Mouse (Mus musculus) heart, adult 2 months (tissue): ENCODE measurements at regions not wholly inside any gene's neighbourhood (a gene's known extent, or its start where the extent isn't known, plus 50 kb on each side); places are given as distances from the start of the nearest gene placed in this dataset.

Experiments
- DNase-seq, 2 experiments: peaks; one replicate each; pipeline ENCODE4 v3.0.0; 2021
- H3K27ac ChIP-seq: fragments of 200-600 bp; 2 replicates; pipeline ENCODE4 v1.8.1; 2022
- H3K27me3 ChIP-seq: fragments of 200-500 bp; 2 replicates; pipeline ENCODE4 v1.6.1; 2012; ENCODE audit warnings: mild to moderate bottlenecking, low read length, inconsistent platforms, mixed read lengths; ENCODE audit not compliant: control insufficient read depth, insufficient read depth
- H3K36me3 ChIP-seq: fragments of 200-500 bp; 2 replicates; pipeline ENCODE4 v1.6.1; 2012; ENCODE audit warnings: low read length, inconsistent platforms; ENCODE audit not compliant: control insufficient read depth, insufficient read depth
- H3K4me1 ChIP-seq: fragments of 200-500 bp; 2 replicates; pipeline ENCODE4 v1.6.1; 2011; ENCODE audit warnings: low read length; ENCODE audit not compliant: control insufficient read depth, insufficient read depth
- H3K4me3 ChIP-seq: fragments of 200-600 bp; 2 replicates; pipeline ENCODE4 v1.8.1; 2022
- H3K79me2 ChIP-seq: fragments of 200-500 bp; replicated peaks from 2 replicates; pipeline ENCODE4 v1.6.1; 2012; ENCODE audit warnings: mild to moderate bottlenecking, inconsistent platforms, low read length, moderate library complexity, mixed read lengths; ENCODE audit not compliant: control insufficient read depth, insufficient read depth
- H3K9ac ChIP-seq: fragments of 200-500 bp; 2 replicates; pipeline ENCODE4 v1.6.1; 2012; ENCODE audit warnings: low read depth, mild to moderate bottlenecking, control low read depth, inconsistent platforms, low read length, mixed read lengths
- CTCF ChIP-seq: fragments of 200-600 bp; IDR thresholded peaks from 2 replicates; pipeline ENCODE4 v1.8.1; 2022; ENCODE audit warnings: antibody characterized with exemption, mild to moderate bottlenecking, moderate library complexity
- EP300 ChIP-seq: fragments of 200-500 bp; IDR thresholded peaks from 2 replicates; pipeline ENCODE4 v1.6.1; 2011; ENCODE audit warnings: low read depth, low read length, control low read depth; ENCODE audit not compliant: insufficient read depth
- POLR2A ChIP-seq: fragments of 200-500 bp; IDR thresholded peaks from 2 replicates; pipeline ENCODE4 v1.6.1; 2011; ENCODE audit warnings: mild to moderate bottlenecking, low read depth, low read length, control low read depth; ENCODE audit not compliant: insufficient read depth
- WGBS: fragments of 180-500 bp; shearing (Covaris S2); methylation state at CpG from one replicate; pipeline ENCODE4 v1.1.7; 2018; 5-methylcytosine and 5-hydroxymethylcytosine counted together
- intact Hi-C: fragments of 180-260 bp; cut with DNase I; formaldehyde crosslinking; loops from one replicate; pipeline ENCODE4 v1.15.1; 2025

DNA sequence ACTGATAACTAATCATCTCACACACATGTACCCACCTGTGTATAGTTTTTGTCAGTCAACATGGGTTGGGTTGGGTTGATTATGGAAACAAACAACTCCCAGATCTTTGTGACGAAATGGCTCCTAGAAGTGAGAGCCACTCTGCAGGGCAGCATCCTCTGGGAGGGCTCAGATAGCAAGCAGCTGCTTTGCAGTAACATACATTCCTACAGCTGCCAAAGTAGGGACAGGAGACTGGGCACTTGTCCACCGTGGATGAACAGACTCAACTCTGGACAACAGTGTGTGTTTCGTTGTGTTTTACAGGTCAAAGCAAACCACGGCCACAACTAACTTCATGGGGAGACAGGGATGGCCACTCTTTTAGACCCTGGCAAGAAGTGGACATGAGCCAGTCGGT lies 142.7 kb upstream of the Dapk1 start:
- Histone ChIP-seq H3K4me1 (peaks cover 1% of the 10 kb centered on the region; the same call in 1 of the 2 replicates), H3K79me2 (no peaks in the 10 kb centered on the region), H3K27ac (no peak overlapping the region), H3K36me3 (no peaks in the 10 kb centered on the region), H3K27me3 (no peaks in the 10 kb centered on the region), H3K9ac (no peak overlapping the region), H3K4me3 (no peak overlapping the region)
- intact Hi-C loops: no loop called here
- no peak for DNase-seq
- 83% methylated on average over 5 of the region's 5 CpGs for WGBS
- TF ChIP-seq POLR2A (no peak), EP300 (no peak), CTCF (no peak)

DNA sequence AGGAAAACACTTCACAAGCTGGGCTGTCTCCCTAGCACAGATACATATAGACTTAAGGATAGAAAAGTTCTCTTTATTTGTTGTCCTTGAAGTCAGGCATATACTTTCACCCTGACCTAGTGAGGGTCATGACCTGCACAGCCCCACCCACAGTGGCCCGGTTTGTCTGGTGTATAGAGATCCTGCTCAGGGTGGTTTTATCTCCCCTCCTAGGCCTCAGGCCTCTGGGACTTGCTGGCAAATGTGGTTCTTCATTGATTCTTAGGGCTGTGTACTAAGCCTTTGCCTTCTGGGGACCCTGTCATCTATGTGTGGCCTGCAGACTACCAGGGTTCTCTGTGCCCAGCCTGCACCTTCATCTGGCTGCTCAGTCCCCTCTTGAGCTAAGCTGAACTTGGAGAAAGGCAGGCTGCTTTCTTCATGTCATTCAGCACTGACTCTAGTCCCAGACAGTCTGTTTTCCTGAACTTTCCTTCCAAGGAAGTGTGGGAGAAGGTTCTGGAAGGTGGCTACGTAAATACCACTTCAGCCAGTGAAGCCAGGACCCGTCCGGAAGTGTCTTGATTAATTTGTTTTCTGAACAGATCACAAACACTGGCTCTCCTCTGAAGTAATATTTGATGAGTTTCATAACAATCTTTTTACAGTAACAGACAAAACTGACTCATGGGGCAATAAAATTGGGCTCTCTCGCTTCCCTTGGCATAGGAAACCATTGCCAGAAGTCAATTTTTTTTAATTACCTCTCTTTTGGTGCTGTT lies 135.0 kb upstream of the Dapk1 start:
- 70% methylated on average over 5 of the region's 5 CpGs for WGBS
- H3K4me3 ChIP-seq: no peak overlapping the region
- intact Hi-C loops: loop anchor here (2.0 kb wide), 1 partner anchor 288 kb away; no protein-coding TSS in a partner anchor
- DNase-seq: no peak
- no peaks in the 10 kb centered on the region for H3K27me3 ChIP-seq
- H3K4me1 ChIP-seq: no peaks in the 10 kb centered on the region
- peak overlapping the region; percentile 26; the same call in 1 of the 2 replicates for H3K27ac ChIP-seq
- no peak for TF ChIP-seq EP300
- TF ChIP-seq POLR2A: no peak
- H3K79me2 ChIP-seq: no peaks in the 10 kb centered on the region
- no peak overlapping the region for H3K9ac ChIP-seq
- no peaks in the 10 kb centered on the region for H3K36me3 ChIP-seq

DNA sequence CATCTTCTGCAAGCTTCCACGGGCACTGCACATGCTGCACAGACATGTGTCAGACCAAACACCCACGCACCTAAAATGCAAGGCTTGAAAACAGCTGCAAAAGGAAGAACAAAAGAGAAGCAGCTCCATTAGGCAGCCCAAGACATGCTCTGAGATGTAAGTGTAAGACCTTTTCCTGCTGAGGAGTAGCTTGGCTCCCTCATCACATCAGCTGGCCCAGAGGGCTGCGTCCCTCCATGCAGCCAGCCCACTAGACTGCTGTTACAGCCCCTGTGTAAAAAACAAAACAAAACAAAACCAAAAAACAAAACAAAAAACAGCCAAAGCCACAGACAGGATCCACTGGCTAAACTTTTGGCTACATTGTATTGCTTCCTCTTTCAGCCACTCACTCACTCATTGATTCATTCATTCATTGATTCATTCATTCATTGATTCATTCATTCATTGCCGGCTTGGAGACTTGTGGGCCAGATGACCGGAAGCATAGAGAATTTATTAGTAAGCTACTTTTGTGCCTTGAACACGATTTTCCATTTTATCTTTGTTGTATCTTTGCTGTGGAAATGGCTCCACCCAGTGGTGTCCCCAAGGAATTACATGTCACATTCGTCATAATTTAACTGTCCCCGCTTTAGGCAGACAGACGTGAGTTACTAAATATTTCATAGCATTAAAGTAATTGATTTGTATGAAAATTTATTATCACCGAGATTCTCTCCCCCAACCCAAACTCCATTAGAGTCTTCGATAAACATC lies 133.7 kb upstream of the Dapk1 start:
- no peak overlapping the region for H3K27ac ChIP-seq
- intact Hi-C loops: loop anchor here (1.0 to 2.0 kb wide), 4 partner anchors 289 to 625 kb away; no protein-coding TSS in a partner anchor
- no peaks in the 10 kb centered on the region for H3K4me1 ChIP-seq
- H3K36me3 ChIP-seq: no peaks in the 10 kb centered on the region
- H3K4me3 ChIP-seq: no peak overlapping the region
- H3K9ac ChIP-seq: no peak overlapping the region
- H3K27me3 ChIP-seq: no peaks in the 10 kb centered on the region
- TF ChIP-seq POLR2A: no peak
- TF ChIP-seq CTCF: peak; percentile 95
- TF ChIP-seq EP300: no peak
- no peaks in the 10 kb centered on the region for H3K79me2 ChIP-seq
- 20% methylated on average over 11 of the region's 11 CpGs for WGBS
- DNase-seq: peak; percentile 53 to 68

DNA sequence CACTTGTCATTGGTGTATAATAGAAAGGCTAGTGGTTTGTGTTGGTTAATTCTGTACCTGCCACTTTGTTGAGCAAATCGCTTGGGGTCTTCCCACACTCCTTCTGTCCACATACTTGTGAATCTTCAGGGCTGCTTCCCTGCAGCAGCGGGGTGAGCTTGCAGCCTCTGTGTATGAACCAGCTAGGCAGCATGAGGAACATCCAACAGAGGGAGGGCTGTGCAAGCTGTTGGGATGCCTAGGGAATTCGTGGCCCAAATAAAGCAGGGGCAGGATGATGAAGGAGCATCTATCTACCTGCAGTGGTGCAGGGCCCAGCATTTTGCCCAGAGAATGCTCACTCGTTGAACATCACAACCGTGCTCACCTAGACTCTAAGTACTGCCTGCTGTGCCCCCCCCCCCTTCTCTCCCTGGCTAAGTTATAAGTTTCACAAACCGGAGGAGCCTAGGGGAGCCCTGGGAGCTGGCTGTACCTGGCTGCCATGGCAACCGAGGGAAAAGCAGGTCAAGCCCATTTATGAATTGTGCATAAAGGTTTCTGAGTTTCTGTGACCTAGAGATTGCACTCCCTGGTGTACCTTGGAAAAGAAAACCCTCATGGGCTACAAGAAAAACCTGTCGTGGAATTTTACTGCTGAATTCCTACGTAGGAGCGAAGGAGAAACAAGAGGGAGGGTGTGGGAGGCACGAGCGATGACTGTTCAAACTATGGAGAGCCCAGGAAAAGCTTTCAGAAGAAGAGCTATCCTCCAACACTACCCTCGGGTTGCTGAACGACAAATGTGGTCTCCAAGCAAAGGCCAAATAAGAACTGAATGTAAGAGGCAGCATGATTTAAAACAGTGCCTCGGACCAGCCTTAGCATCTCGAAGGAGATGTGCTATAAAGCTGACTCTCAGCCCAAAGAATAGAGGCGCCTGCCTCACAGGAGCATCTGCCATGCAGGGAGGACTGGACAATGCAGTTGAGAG lies 131.0 kb upstream of the Dapk1 start:
- Histone ChIP-seq H3K36me3 (no peaks in the 10 kb centered on the region), H3K27ac (no peak overlapping the region), H3K79me2 (no peaks in the 10 kb centered on the region), H3K27me3 (no peaks in the 10 kb centered on the region), H3K9ac (no peak overlapping the region), H3K4me3 (no peak overlapping the region), H3K4me1 (no peaks in the 10 kb centered on the region)
- intact Hi-C loops: no loop called here
- DNase-seq: no peak
- WGBS: 73% methylated on average over 17 of the region's 17 CpGs
- TF ChIP-seq POLR2A: no peak
- TF ChIP-seq CTCF: no peak
- no peak for TF ChIP-seq EP300

DNA sequence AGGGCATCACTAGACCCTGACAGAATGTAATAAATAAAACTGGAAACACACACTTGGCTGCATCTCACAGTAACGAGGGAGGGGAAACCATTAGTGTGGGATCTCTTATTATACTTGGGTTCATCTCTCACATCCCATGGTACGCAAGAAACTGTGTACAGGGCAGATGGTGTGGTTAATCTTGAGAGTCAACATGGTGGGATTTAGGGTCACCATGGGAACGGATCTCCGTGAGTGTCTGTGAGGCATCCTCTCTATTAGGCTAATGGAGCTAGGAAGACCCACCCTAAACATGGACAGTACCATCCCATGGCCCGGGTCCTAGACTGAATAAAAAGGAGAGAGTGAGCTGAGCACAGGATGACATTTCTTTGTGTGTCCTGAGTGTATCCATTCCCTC lies 130.1 kb upstream of the Dapk1 start:
- intact Hi-C loops: no loop called here
- H3K4me1 ChIP-seq: no peaks in the 10 kb centered on the region
- H3K79me2 ChIP-seq: no peaks in the 10 kb centered on the region
- no peak overlapping the region for H3K27ac ChIP-seq
- 85% methylated on average over 5 of the region's 5 CpGs for WGBS
- TF ChIP-seq POLR2A (no peak), CTCF (no peak), EP300 (no peak)
- no peak for DNase-seq
- no peak overlapping the region for H3K9ac ChIP-seq
- no peak overlapping the region for H3K4me3 ChIP-seq
- H3K36me3 ChIP-seq: no peaks in the 10 kb centered on the region
- H3K27me3 ChIP-seq: no peaks in the 10 kb centered on the region
